Mouse (Mus musculus) kidney, adult 2 months (tissue): ENCODE results near the gene Nup85. TPM values are rescaled to one million over a fixed set of nuclear protein-coding genes. Genes with fewer than 3 reads are reported as not detected.

Experiments
- DNase-seq: peaks from one replicate; pipeline ENCODE4 v3.0.0; 2021
- H3K27ac ChIP-seq: fragments of 200-500 bp; 2 replicates; pipeline ENCODE4 v1.5.1; 2012; ENCODE audit warnings: low read depth, low read length, control low read depth, inconsistent platforms; ENCODE audit not compliant: insufficient read depth
- H3K27me3 ChIP-seq: fragments of 200-500 bp; replicated peaks from 2 replicates; pipeline ENCODE4 v1.6.1; 2012; ENCODE audit warnings: mild to moderate bottlenecking, moderate library complexity, low read length, inconsistent platforms; ENCODE audit not compliant: control insufficient read depth, insufficient read depth
- H3K36me3 ChIP-seq: fragments of 200-500 bp; 2 replicates; pipeline ENCODE4 v1.6.1; 2012; ENCODE audit warnings: mild to moderate bottlenecking, moderate library complexity, low read length, inconsistent platforms; ENCODE audit not compliant: control insufficient read depth, insufficient read depth
- H3K4me1 ChIP-seq: fragments of 200-500 bp; 2 replicates; pipeline ENCODE4 v1.6.1; 2011; ENCODE audit warnings: low read length; ENCODE audit not compliant: control insufficient read depth, insufficient read depth
- H3K4me3 ChIP-seq: fragments of 200-500 bp; 2 replicates; pipeline ENCODE4 v1.5.1; 2011; ENCODE audit warnings: mild to moderate bottlenecking, low read depth, low read length, control low read depth; ENCODE audit not compliant: insufficient read depth
- CTCF ChIP-seq: fragments of 200-500 bp; conservative IDR thresholded peaks from 2 replicates; pipeline ENCODE4 v1.5.1; 2011; ENCODE audit warnings: low read depth, mild to moderate bottlenecking, control low read depth, low read length, moderate library complexity, mixed read lengths; ENCODE audit not compliant: insufficient read depth, insufficient read length
- POLR2A ChIP-seq: fragments of 200-500 bp; IDR thresholded peaks from one replicate; pipeline ENCODE4 v1.6.1; 2011; ENCODE audit warnings: low read depth, low read length, control low read depth
- WGBS: fragments of 180-500 bp; shearing (Covaris S2); methylation state at CpG from one replicate; pipeline ENCODE4 v1.1.7; 2018; 5-methylcytosine and 5-hydroxymethylcytosine counted together
- polyA plus RNA-seq: library from polyadenylated mRNA; depleted of rRNA; stranded (reverse); fragments of >200 nt; gene quantifications from 2 replicates; pipeline ENCODE4 v1.2.3, GENCODE M21; 2012

Gene Nup85
- polyA plus RNA-seq, 1 experiment, result 32.9 TPM

DNA sequence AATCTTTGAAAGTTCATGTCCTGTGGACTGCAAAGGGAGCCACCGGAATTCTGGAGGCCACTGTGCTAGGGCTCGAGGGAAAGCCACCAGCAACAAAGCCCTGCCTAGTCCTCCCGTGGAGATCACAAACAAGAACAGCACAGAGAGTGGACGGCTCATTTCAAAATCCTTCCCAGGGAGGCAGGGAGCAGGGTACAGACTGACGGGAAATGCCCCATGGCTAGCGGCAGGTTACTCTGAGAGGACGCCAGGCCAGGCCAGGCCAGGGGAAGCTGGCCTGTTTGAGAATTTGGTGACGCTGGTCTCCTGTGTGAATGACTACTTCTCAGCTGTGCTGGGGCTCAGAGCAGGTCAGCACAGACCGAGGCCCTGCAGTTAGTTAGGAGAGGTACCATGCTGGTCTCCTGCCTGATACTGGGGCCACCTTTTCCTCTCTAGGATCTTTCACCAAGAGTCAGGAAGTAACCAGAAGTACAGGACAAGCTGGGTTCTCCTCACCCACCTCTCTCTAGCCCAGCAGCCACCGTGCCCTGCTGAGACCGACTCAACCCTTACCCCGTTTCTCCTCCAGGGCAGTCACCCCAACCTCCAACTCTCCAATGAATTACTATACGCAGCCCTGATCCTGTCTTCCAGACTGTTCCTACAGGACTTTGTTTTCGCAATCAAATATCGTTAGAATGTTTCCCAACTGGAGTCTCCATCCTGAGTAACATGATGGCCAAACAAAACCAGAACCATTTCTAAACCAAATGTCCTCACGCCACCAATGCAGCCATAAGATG, 54.7 kb downstream of the Nup85 start:
- H3K27ac ChIP-seq, result no peak overlapping the region; the same call in 1 of the 2 replicates
- TF ChIP-seq POLR2A, result no peak
- no peak for TF ChIP-seq CTCF
- no peak overlapping the region for H3K4me3 ChIP-seq
- WGBS, result 67% methylated on average over 16 of the region's 16 CpGs
- DNase-seq, result peak; percentile 50
- H3K4me1 ChIP-seq, result peaks cover 19% of the 10 kb centered on the region
- peaks cover 3% of the 10 kb centered on the region for H3K36me3 ChIP-seq
- H3K27me3 ChIP-seq, result no peaks in the 10 kb centered on the region

DNA sequence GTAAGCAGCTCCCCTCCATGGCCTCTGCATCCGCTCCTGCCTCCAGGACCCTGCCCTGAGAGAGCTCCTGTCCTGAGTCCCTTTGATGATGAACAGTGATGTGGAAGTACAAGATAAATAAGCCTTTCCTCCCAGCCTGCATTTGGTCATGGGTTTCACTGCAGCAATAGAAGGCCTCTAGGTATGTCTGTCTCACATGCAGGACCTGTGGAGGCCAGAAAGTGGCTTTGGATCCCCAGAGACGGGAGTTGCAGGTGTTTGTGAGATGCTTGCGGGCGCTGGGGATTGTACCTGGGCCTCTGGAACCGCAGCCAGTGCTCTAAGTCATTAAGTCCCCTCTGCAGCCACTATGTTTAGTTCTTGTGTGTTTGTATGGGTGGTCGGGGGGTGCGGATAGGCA, 55.7 kb downstream of the Nup85 start:
- Histone ChIP-seq H3K4me3 (no peak overlapping the region), H3K4me1 (peaks cover 14% of the 10 kb centered on the region), H3K36me3 (peaks cover 3% of the 10 kb centered on the region), H3K27me3 (no peaks in the 10 kb centered on the region), H3K27ac (no peak overlapping the region)
- no peak for DNase-seq
- TF ChIP-seq POLR2A (no peak), CTCF (no peak)
- 96% methylated on average over 7 of the region's 7 CpGs for WGBS

DNA sequence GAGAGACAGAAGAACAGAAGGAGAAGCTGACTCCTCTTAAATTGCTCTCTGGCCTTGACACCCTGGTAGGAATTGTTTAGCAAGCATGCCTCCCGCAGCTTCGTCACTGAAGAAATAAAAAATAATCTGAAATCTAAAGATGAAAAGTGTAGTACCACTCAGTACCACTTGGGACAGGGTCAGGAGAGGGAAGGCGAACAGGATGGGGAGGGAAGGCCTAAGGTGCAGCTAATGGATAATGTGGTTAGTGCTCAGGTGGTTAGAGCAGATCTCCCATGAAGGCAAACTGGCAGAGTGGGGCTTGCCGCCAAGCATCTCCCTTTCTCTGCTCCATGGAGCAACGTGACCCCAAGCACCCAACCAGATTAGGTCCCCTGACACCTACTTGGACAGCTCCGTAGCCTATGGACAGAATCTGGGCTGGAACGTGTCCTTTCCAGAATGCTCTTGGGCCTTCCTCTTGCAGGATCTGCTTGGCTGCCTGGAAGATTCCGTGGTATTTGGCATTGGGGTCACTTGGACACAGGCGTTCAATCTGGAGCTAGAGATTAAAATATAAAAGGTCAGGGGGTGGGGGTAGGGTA, 59.3 kb downstream of the Nup85 start:
- 43% methylated on average over 9 of the region's 9 CpGs for WGBS
- Histone ChIP-seq H3K4me3 (no peak overlapping the region), H3K27ac (no peak overlapping the region), H3K36me3 (peaks cover 3% of the 10 kb centered on the region), H3K27me3 (no peaks in the 10 kb centered on the region), H3K4me1 (peaks cover 18% of the 10 kb centered on the region; the same call in 1 of the 2 replicates)
- no peak for DNase-seq
- TF ChIP-seq CTCF (peak; percentile 50; the same call in 1 of the 2 replicates), POLR2A (no peak)

DNA sequence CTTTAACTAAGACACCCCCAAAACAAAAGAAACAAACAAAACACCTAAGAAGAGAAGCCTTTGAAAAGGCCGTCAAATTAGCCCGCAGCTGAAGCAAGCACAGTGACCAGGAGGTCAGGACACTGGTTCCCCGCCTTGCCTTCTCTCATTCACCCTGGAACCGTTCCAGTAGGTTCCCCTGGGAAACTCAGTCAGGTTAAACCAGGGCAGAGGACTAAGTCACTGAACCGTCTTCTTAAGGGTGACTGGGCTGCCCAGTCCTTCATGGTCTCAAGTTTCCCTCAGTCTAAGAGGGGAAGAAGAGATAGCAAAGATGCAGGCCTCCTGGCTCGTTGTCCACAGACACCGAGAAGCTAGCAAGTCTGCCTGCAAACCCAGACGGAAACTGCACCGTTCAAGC, 61.6 kb downstream of the Nup85 start:
- Histone ChIP-seq H3K4me1 (peaks cover 13% of the 10 kb centered on the region; the same call in 1 of the 2 replicates), H3K36me3 (peaks cover 1% of the 10 kb centered on the region; the same call in 1 of the 2 replicates), H3K27ac (peak overlapping the region; percentile 71), H3K27me3 (no peaks in the 10 kb centered on the region), H3K4me3 (no peak overlapping the region)
- TF ChIP-seq CTCF (no peak), POLR2A (no peak)
- WGBS, result 16% methylated on average over 9 of the region's 9 CpGs
- peak; percentile 95 for DNase-seq

DNA sequence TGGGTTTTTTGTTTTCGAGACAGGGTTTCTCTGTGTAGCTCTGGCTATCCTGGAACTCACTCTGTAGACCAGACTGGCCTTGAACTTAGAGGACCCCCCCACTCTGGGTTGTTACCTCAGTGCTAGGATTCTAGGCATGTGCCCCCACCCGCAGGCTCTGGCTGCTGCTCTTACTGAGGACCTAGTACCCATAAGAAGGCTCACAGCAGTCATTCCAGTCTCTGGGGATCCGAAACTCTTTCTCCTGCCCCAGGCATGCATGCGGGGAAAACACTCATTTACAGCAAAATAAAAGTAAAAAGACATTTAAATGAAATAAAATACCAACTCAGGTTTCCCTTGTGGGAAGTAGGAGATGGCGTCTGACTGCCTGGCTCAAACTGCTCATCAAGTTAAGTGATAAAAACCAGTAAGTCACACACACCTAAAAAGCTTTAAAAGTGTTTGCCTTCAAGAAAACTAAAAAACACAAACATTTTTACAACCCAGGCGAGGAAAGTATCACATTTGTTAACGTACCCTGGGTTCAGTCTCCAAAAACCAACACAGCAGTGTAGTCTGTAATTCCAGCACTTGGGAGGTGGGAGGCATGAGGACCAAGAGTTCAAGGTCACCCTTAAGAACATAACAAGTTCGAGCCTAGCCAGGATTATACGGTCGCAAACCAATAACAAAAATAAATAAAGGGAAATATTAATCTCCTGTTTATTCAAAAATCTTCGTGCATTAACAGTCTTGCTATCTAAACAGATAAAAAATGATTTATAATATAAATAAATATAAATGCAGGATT, 62.8 kb downstream of the Nup85 start:
- Histone ChIP-seq H3K36me3 (peaks cover 1% of the 10 kb centered on the region; the same call in 1 of the 2 replicates), H3K4me3 (peak overlapping the region; percentile 77), H3K27me3 (no peaks in the 10 kb centered on the region), H3K4me1 (peaks cover 13% of the 10 kb centered on the region; the same call in 1 of the 2 replicates), H3K27ac (peak overlapping the region; percentile 57)
- TF ChIP-seq CTCF (no peak), POLR2A (no peak)
- 28% methylated on average over 11 of the region's 11 CpGs for WGBS
- DNase-seq, result no peak

DNA sequence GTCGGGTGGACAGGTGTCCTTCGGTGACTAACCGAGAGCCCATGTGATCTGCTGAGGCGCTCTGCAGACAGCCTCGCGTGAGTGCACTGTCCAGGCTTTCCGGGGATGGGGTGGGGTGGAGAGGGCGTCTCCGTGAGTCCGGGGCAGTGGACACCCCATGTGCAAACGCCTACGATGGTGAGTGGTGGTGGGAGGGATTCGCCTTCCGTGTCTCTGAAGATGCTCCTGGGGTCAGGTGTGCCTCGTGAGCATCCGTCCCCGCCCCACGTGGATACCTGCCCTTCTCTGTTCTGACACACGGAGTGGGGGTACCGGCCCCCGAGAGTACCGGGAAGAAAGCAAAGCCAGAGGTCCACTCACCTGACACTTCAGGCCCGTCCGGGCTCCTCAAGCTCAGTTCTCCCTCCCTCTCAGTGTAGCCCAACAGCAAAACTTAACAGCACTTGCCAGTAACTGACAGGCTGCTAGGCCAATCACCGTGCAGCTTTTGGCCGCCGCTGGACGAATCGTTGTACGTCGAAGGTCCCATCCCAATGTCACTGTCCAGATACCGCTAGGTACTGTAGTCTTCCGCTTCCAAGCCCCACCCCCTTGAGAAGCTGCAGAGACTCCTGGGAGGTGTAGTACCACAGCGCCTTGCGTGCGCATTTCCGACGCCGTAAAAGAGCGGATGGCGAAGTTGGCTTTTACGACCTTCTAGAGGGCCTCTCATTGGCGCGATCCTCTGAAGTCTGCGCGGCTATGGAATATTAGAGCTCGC, 63.7 kb downstream of the Nup85 start, which contains the start of gene Slc25a19:
TSS of gene Slc25a19 (minus strand) at position 591 of the 760 bp plus-strand sequence.
- no peaks in the 10 kb centered on the region for H3K27me3 ChIP-seq
- H3K4me3 ChIP-seq, result peak within 1 kb of the TSS; percentile 77
- peaks cover 1% of the 10 kb centered on the region; the same call in 1 of the 2 replicates for H3K36me3 ChIP-seq
- peaks cover 13% of the 10 kb centered on the region; the same call in 1 of the 2 replicates for H3K4me1 ChIP-seq
- DNase-seq, result peak; percentile 100
- under 1% methylated on average over 47 of the region's 47 CpGs for WGBS
- no peak for TF ChIP-seq CTCF
- TF ChIP-seq POLR2A, result peak; percentile 84
- peak within 1 kb of the TSS; percentile 57 for H3K27ac ChIP-seq
